Mouse (Mus musculus) lung, embryonic 14.5 days (tissue): ENCODE results near the gene Spi1. TPM values are rescaled to one million over a fixed set of nuclear protein-coding genes. Genes with fewer than 3 reads are reported as not detected.

Experiments used
- ATAC-seq: fragments of 200-750 bp; cut with Nextera tagmentation; 2 replicates; pipeline ENCODE4 v1.8.0; 2017; ENCODE audit warnings: mild to moderate bottlenecking, moderate TSS enrichment, moderate library complexity; ENCODE audit not compliant: insufficient read depth
- DNase-seq: peaks from one replicate; pipeline ENCODE4 v3.0.0-alpha.2; 2015
- H3K27ac ChIP-seq: fragments of 300-500 bp; sonication (generic); 2 replicates; pipeline ENCODE4 v1.5.1; 2014; ENCODE audit warnings: low read depth, mild to moderate bottlenecking, moderate library complexity
- H3K27me3 ChIP-seq: fragments of 300-500 bp; sonication (generic); 2 replicates; pipeline ENCODE4 v1.6.1; 2014; ENCODE audit warnings: low read length, control low read depth; ENCODE audit not compliant: insufficient read depth
- H3K36me3 ChIP-seq: fragments of 300-500 bp; sonication (generic); 2 replicates; pipeline ENCODE4 v1.6.1; 2014; ENCODE audit warnings: control low read depth; ENCODE audit not compliant: insufficient read depth
- H3K4me1 ChIP-seq: fragments of 300-500 bp; sonication (generic); 2 replicates; pipeline ENCODE4 v1.6.1; 2014; ENCODE audit warnings: antibody characterized with exemption, control low read depth; ENCODE audit not compliant: insufficient read depth
- H3K4me2 ChIP-seq: fragments of 300-500 bp; sonication (generic); 2 replicates; pipeline ENCODE4 v1.6.1; 2014; ENCODE audit warnings: mild to moderate bottlenecking
- H3K4me3 ChIP-seq: fragments of 300-500 bp; sonication (generic); 2 replicates; pipeline ENCODE4 v1.5.1; 2014; ENCODE audit warnings: low read depth, low read length
- H3K9ac ChIP-seq: fragments of 300-500 bp; sonication (generic); 2 replicates; pipeline ENCODE4 v1.6.1; 2014
- H3K9me3 ChIP-seq: fragments of 300-500 bp; sonication (generic); 2 replicates; pipeline ENCODE4 v1.6.1; 2016; ENCODE audit warnings: low read depth, low read length, control low read depth
- CTCF ChIP-seq: IDR thresholded peaks from 2 replicates; pipeline ENCODE4 v1.5.1; 2016; ENCODE audit warnings: antibody characterized with exemption, low read depth
- WGBS: fragments of 180-500 bp; shearing (Covaris S2); extraction: QIAGEN DNeasy Blood & Tissue Kit; methylation state at CpG from one replicate; pipeline ENCODE4 v1.1.7; 2014; 5-methylcytosine and 5-hydroxymethylcytosine counted together
- polyA plus RNA-seq: library from polyadenylated mRNA; unstranded; fragments of >200 nt; fragmentation: Nextera tagmentation; extraction: Ambion mirVana; gene quantifications from 2 replicates; pipeline ENCODE4 v1.2.1, GENCODE M21; 2014

Gene Spi1
- polyA plus RNA-seq, 1 experiment from 2014 or later, result 6.2 TPM

DNA sequence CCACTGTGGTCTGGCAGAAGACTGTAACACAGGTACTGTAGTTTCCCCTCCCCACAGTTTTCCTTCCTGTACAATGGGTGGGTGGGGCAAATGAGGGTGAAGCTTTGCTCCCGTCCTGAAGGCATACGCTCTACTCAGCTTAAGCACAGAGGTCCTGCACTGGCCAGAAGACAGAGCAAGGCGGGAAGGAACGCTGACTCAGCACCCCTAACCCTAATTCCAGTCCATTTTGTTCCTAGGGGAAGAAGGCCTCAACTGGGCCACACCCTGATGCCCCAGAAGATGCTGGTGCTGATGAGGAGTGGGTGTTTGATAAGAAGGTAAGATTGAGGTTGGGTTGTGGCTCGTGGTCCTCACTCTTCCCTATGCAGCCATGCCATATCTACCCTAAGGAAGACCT lies 46.6 kb downstream of the Spi1 start:
- no peak for TF ChIP-seq CTCF
- H3K36me3 ChIP-seq, result no peaks in the 10 kb centered on the region
- no peaks in the 10 kb centered on the region for H3K27me3 ChIP-seq
- no peak for DNase-seq
- H3K4me2 ChIP-seq, result no peak overlapping the region
- no peaks in the 10 kb centered on the region for H3K4me1 ChIP-seq
- WGBS, result 78% methylated on average over 5 of the region's 5 CpGs
- H3K27ac ChIP-seq, result no peak overlapping the region
- no peak for ATAC-seq
- no peak overlapping the region for H3K9ac ChIP-seq
- no peaks in the 10 kb centered on the region for H3K9me3 ChIP-seq
- no peak overlapping the region for H3K4me3 ChIP-seq

DNA sequence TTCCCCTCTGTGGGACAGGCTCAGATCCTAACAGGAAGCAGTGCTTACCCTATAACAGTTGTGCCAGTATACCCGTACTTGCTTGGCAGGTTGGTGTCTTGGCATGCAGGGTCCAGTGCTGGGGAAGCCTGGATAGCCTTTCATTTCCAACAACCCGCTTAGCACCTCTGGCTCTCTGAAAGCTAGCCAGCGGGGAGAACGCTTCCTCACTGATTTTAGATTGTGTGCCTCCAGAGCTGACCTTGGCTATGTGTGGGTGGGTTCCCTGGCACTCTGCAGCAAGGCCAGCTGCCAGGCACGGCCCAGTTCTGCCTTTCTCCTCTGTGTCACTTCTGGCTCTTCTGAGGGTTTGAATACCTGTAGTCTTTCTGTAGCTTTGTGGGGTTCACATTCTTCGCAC lies 47.9 kb downstream of the Spi1 start:
- Histone ChIP-seq H3K4me1 (no peaks in the 10 kb centered on the region), H3K4me2 (no peak overlapping the region), H3K9me3 (no peaks in the 10 kb centered on the region), H3K4me3 (no peak overlapping the region), H3K9ac (no peak overlapping the region), H3K27ac (no peak overlapping the region), H3K36me3 (no peaks in the 10 kb centered on the region), H3K27me3 (no peaks in the 10 kb centered on the region)
- TF ChIP-seq CTCF, result no peak
- 89% methylated on average over 6 of the region's 6 CpGs for WGBS
- ATAC-seq (no peak), DNase-seq (no peak)

DNA sequence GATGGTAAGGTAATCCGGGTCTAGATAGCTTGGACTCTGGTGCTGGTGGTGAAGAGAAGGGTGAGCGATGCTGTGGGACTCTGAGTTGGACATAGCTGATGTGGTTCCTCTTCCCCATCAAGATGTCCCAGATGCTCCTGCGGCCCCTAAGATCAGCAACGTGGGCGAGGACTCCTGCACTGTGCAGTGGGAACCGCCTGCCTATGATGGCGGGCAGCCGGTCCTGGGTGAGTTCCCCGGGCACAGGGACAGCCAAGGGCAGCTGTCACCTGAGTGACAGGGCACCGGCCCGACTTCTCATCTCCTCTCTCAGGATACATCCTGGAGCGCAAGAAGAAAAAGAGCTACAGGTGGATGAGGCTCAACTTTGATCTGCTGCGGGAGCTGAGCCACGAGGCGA lies 49.1 kb downstream of the Spi1 start:
- Histone ChIP-seq H3K27ac (no peak overlapping the region), H3K4me3 (no peak overlapping the region), H3K4me1 (no peaks in the 10 kb centered on the region), H3K4me2 (no peak overlapping the region), H3K9ac (no peak overlapping the region), H3K27me3 (no peaks in the 10 kb centered on the region), H3K36me3 (no peaks in the 10 kb centered on the region), H3K9me3 (no peaks in the 10 kb centered on the region)
- DNase-seq (no peak), ATAC-seq (no peak)
- TF ChIP-seq CTCF, result no peak
- WGBS, result 90% methylated on average over 15 of the region's 15 CpGs

GRCm38 (mm10) chr2:91132035-91132434 lies 49.8 kb downstream of the Spi1 start:
- Histone ChIP-seq H3K4me3 (no peak overlapping the region), H3K9ac (no peak overlapping the region), H3K9me3 (no peaks in the 10 kb centered on the region), H3K4me1 (no peaks in the 10 kb centered on the region), H3K4me2 (no peak overlapping the region), H3K27me3 (no peaks in the 10 kb centered on the region), H3K27ac (no peak overlapping the region), H3K36me3 (no peaks in the 10 kb centered on the region)
- TF ChIP-seq CTCF, result peak; percentile 10; the same call in 1 of the 2 replicates
- DNase-seq (peak; percentile 3), ATAC-seq (no peak)
- whole genome bisulfite sequencing, result 50% methylated on average over 3 of the region's 3 CpGs

DNA sequence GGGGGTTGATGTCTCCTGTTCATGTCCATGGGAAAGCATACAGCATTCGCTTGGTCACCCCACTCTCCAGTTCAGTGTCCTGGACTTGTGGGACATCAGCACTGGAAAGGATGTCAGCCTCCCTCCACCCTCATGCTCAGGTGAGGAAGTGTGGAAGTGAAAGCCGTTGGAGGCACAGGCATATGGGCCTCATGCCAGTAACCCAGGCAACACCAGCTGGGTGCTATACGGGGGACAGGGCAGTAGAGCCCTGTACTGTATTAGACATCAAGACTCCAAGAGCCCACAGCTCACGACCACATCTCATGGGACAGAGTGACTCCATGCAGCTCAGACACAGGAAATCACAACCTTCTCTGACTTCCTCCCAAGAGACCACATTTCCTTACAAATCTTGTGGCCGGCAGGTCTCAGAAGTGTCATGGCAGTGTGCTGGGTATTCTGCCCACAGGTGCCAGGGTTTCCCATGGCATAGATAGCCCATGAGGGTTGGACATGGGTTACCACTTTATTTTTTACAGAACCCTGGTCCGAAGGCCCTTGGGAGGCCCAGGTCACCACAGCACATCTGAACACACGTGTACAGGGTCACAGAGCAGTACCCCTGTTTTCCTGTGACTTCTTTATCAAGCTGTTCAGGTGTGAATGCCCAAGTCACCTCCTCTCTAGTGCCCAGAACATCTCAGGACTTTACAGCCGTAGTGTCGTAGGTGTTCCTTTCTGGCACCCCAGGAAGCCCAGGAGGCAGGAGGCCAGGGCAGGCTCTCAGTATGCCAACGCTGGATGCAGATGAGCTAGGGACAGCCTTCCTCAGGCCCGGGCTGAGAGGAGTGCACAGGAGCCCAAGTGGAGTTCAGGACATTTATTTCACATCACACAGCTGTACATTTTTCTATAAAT lies 54.6 kb downstream of the Spi1 start:
- ATAC-seq (0 out of 2 replicates have a peak, but pooled peaks have one; percentile 16), DNase-seq (no peak)
- Histone ChIP-seq H3K27me3 (no peaks in the 10 kb centered on the region), H3K4me2 (no peak overlapping the region), H3K4me3 (no peak overlapping the region), H3K9ac (no peak overlapping the region), H3K9me3 (no peaks in the 10 kb centered on the region), H3K27ac (no peak overlapping the region), H3K36me3 (peaks cover 4% of the 10 kb centered on the region; the same call in 1 of the 2 replicates), H3K4me1 (no peaks in the 10 kb centered on the region)
- no peak for TF ChIP-seq CTCF
- WGBS, result 70% methylated on average over 11 of the region's 11 CpGs

GRCm38 (mm10) chr2:91137481-91137880 lies 55.3 kb downstream of the Spi1 start:
- Histone ChIP-seq H3K9me3 (no peaks in the 10 kb centered on the region), H3K9ac (no peak overlapping the region), H3K4me2 (no peak overlapping the region), H3K27ac (no peak overlapping the region), H3K36me3 (peaks cover 8% of the 10 kb centered on the region; the same call in 1 of the 2 replicates), H3K4me3 (no peak overlapping the region), H3K27me3 (no peaks in the 10 kb centered on the region), H3K4me1 (no peaks in the 10 kb centered on the region)
- no peak for TF ChIP-seq CTCF
- WGBS, result 50% methylated on average over 6 of the region's 6 CpGs
- ATAC-seq, result no peak
- DNase-seq, result no peak

- Histone ChIP-seq H3K27ac (no peak overlapping the region), H3K4me3 (no peak overlapping the region), H3K9ac (no peak overlapping the region), H3K4me1 (no peaks in the 10 kb centered on the region), H3K36me3 (peaks cover 16% of the 10 kb centered on the region; the same call in 1 of the 2 replicates), H3K27me3 (no peaks in the 10 kb centered on the region), H3K4me2 (no peak overlapping the region), H3K9me3 (no peaks in the 10 kb centered on the region)
- no peak for DNase-seq
- no peak for ATAC-seq
- TF ChIP-seq CTCF, result no peak
- WGBS, result 62% methylated on average over 5 of the region's 5 CpGs
Measured at GRCm38 (mm10) chr2:91139311-91139710, 57.1 kb downstream of the Spi1 start.
